Mouse (Mus musculus) right cerebral cortex, adult 2 months (tissue): ENCODE results near the gene Tgfbr2.
A peak's percentile ranks its signal among the peaks of the same experiment; 100 is the strongest.
"Not testable (repeated sequence)": the region's sequence is repeated elsewhere in the genome, so short reads cannot be mapped to it uniquely, and the experiment has no call there.

Experiments
- DNase-seq, 2 experiments: peaks; one replicate each; pipeline ENCODE4 v3.0.0; 2021 to 2022; ENCODE audit warnings: low spot score in 2 of 2

Gene Tgfbr2

GRCm38 (mm10) chr9:116076163-116076562 is 99.0 kb downstream of the Tgfbr2 start:
- DNase-seq = no peak

DNA sequence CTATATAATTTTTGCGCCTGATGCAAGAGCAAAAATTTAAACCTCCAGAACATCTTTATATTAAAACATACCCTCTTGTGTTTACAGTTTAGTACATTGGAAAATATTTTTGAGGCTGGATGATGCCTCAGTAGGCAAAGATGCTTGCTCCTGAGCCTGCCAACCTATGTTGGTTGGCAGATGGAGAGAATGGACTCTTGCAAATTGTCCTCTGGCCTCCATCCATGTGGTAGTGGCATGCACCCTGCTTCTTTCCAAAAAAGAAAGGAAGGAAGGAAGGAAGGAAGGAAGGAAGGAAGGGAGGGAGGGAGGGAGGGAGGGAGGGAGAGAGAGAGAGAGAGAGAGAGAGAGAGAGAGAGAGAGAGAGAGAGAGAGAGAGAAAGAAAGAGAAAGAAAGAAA is 103.6 kb downstream of the Tgfbr2 start:
- not testable (repeated sequence) for DNase-seq

- no peak for DNase-seq
Observed at GRCm38 (mm10) chr9:116064774-116065173, 110.4 kb downstream of the Tgfbr2 start.

- DNase-seq = no peak
Observed at GRCm38 (mm10) chr9:116060691-116061090, 114.5 kb downstream of the Tgfbr2 start.

DNA sequence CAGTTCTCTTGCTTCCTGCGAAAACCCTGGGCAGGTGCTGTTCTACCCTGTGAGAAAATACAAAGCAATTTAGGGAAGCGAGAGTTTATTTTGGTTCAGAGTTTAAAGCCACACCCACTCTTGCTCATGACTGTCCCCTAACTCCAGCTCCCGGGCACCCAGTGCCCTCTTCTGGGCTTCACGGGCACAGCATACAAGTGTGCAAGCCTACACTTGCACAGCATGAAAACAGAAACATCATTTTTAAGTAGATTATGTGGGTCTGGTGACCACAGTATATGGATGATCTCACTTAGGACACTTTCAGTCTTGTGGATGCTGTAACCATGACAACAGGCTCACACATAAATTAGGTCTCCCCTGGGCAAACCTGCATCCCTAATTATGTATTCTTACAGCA is 116.0 kb downstream of the Tgfbr2 start:
- DNase-seq = no peak

GRCm38 (mm10) chr9:116058475-116058874 is 116.7 kb downstream of the Tgfbr2 start:
- no peak for DNase-seq

DNA sequence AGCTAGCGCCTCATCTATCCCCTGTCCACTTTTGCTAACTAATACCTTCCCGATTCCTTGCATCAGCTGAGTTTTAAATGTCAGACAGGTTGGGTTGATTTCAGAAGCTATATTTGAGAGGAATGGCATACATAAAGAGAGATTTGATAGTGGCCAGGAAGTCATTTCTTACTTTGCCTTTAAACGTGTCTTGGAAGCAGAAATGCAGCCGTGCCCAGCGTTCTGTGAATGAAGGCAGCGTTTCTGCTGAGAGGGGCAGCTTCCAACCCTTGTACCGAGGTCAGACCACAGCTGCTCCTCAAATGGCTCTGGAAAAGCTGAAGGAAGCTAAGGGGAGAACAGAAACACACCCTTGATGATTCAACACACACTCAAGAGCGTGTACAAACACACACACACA is 121.2 kb downstream of the Tgfbr2 start:
- DNase-seq = no peak

DNA sequence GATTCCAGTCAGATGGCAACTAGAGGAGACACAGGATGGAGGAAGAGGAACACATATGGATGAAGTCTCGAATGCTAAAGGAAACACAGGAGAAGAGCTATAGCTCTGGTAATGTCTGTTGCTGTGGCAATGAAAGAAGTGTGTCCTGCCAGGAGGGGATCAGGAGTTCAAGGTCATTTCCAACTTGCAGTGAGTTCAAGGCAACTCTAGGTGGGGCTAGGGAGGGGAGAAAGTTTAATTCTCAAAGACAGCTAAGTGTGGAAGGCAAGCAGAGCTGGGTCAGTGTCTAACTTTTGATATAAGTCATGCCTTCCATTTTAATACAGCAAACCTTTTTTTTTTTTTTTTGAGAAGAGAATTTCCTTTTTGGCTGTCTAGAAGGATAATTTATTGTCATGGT is 125.2 kb downstream of the Tgfbr2 start:
- DNase-seq = no peak

DNA sequence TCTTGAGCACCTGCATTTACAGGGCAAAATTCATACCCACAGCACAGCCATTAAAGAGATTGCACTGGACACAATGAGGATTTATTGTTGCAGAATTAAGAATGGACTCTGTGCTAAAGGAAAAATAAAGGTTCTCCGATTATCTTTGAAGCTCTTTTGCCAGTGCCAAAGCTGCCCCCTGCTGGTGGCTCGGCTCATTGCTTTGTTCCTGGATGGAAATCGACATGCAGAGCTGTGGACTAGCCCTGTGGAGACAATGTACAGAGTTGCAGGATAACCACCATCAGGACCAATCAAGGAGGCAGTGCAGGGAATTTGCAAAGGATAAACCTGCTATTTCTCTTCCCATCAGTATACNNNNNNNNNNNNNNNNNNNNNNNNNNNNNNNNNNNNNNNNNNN is 133.4 kb downstream of the Tgfbr2 start:
- DNase-seq = peak; percentile 97

DNA sequence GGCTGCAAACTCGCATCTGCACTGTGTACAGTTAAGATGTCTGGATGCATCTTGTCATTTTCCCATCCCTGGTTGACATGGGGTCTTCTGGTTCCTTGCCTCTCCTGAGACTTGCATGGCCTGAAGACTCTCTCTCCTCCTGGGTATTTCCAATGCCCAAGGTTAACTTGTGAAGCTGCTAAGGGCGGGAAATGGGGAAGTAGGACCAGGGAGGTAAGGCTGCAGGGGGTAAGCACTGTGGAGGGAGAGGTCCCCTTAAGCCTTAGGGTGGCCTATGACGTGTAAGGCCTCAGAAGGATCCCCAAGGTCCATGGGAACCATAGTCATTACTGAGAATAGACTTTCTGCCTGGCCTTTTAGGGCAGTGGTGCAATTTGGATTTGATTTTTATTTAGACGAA is 133.8 kb downstream of the Tgfbr2 start:
- no peak for DNase-seq

DNA sequence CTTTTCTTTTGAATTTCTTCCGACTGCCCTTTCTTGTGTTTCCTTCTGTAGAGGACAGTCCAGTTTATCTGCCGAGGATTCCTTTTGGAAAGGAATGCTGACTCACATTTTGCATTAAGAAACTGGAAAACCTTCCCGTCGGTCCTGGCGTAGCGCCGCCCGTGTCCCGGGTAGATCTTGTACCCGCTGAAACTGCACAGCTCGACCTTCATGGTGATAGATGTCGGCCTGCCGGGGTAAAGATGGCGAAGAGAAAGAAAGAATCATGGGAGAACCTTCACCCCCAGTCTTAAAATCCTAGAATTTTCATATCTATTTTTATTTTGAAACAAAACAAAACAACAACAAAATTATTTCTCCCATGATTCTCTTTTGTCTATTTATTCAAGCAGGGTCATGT is 134.3 kb downstream of the Tgfbr2 start:
- not testable (repeated sequence) for DNase-seq

GRCm38 (mm10) chr9:116039981-116040380 is 135.2 kb downstream of the Tgfbr2 start:
- no peak for DNase-seq

- DNase-seq = peak in 1 of 2 experiments; percentile 6
Observed at GRCm38 (mm10) chr9:116038275-116038674, 136.9 kb downstream of the Tgfbr2 start.
